Mouse (Mus musculus) bone marrow macrophage, adult 2 months (primary cell): ENCODE measurements around the gene Greb1.

Source experiments
- CTCF ChIP-seq: IDR thresholded peaks from 2 replicates; pipeline ENCODE4 v1.5.1; 2012; ENCODE audit warnings: low read depth, mild to moderate bottlenecking, low read length, moderate library complexity
- POLR2A ChIP-seq: IDR thresholded peaks from 2 replicates; pipeline ENCODE4 v1.6.1; 2012; ENCODE audit warnings: mild to moderate bottlenecking, low read depth, low read length, borderline replicate concordance

- TF ChIP-seq POLR2A (no peak), CTCF (no peak)
Measured at GRCm38 (mm10) chr12:16648273-16648672, 152.4 kb downstream of the Greb1 start.
